Mouse (Mus musculus) heart, adult 2 months (tissue): ENCODE measurements around the gene Gm49395. TPM values are rescaled to one million over a fixed set of nuclear protein-coding genes. Genes with fewer than 3 reads are reported as not detected.

ENCODE experiments used
- DNase-seq, 2 experiments: peaks; one replicate each; pipeline ENCODE4 v3.0.0; 2021
- H3K27ac ChIP-seq: fragments of 200-600 bp; 2 replicates; pipeline ENCODE4 v1.8.1; 2022
- H3K27me3 ChIP-seq: fragments of 200-500 bp; 2 replicates; pipeline ENCODE4 v1.6.1; 2012; ENCODE audit warnings: mild to moderate bottlenecking, low read length, inconsistent platforms, mixed read lengths; ENCODE audit not compliant: control insufficient read depth, insufficient read depth
- H3K36me3 ChIP-seq: fragments of 200-500 bp; 2 replicates; pipeline ENCODE4 v1.6.1; 2012; ENCODE audit warnings: low read length, inconsistent platforms; ENCODE audit not compliant: control insufficient read depth, insufficient read depth
- H3K4me1 ChIP-seq: fragments of 200-500 bp; 2 replicates; pipeline ENCODE4 v1.6.1; 2011; ENCODE audit warnings: low read length; ENCODE audit not compliant: control insufficient read depth, insufficient read depth
- H3K4me3 ChIP-seq: fragments of 200-600 bp; 2 replicates; pipeline ENCODE4 v1.8.1; 2022
- H3K79me2 ChIP-seq: fragments of 200-500 bp; replicated peaks from 2 replicates; pipeline ENCODE4 v1.6.1; 2012; ENCODE audit warnings: mild to moderate bottlenecking, inconsistent platforms, low read length, moderate library complexity, mixed read lengths; ENCODE audit not compliant: control insufficient read depth, insufficient read depth
- H3K9ac ChIP-seq: fragments of 200-500 bp; 2 replicates; pipeline ENCODE4 v1.6.1; 2012; ENCODE audit warnings: low read depth, mild to moderate bottlenecking, control low read depth, inconsistent platforms, low read length, mixed read lengths
- CTCF ChIP-seq: fragments of 200-600 bp; IDR thresholded peaks from 2 replicates; pipeline ENCODE4 v1.8.1; 2022; ENCODE audit warnings: antibody characterized with exemption, mild to moderate bottlenecking, moderate library complexity
- EP300 ChIP-seq: fragments of 200-500 bp; IDR thresholded peaks from 2 replicates; pipeline ENCODE4 v1.6.1; 2011; ENCODE audit warnings: low read depth, low read length, control low read depth; ENCODE audit not compliant: insufficient read depth
- POLR2A ChIP-seq: fragments of 200-500 bp; IDR thresholded peaks from 2 replicates; pipeline ENCODE4 v1.6.1; 2011; ENCODE audit warnings: mild to moderate bottlenecking, low read depth, low read length, control low read depth; ENCODE audit not compliant: insufficient read depth
- WGBS: fragments of 180-500 bp; shearing (Covaris S2); methylation state at CpG from one replicate; pipeline ENCODE4 v1.1.7; 2018; 5-methylcytosine and 5-hydroxymethylcytosine counted together
- intact Hi-C: fragments of 180-260 bp; cut with DNase I; formaldehyde crosslinking; loops from one replicate; pipeline ENCODE4 v1.15.1; 2025
- polyA plus RNA-seq: library from polyadenylated mRNA; depleted of rRNA; stranded (reverse); fragments of >200 nt; gene quantifications from 2 replicates; pipeline ENCODE4 v1.2.3, GENCODE M21; 2012
- total RNA-seq, 2 experiments: library from RNA; stranded (reverse); gene quantifications; 2 replicates each; pipeline ENCODE4 v1.2.3; 2021

Gene Gm49395
- total and polyA plus RNA-seq, 3 experiments = 2.4 to 10.5 (median 7.8) TPM

DNA sequence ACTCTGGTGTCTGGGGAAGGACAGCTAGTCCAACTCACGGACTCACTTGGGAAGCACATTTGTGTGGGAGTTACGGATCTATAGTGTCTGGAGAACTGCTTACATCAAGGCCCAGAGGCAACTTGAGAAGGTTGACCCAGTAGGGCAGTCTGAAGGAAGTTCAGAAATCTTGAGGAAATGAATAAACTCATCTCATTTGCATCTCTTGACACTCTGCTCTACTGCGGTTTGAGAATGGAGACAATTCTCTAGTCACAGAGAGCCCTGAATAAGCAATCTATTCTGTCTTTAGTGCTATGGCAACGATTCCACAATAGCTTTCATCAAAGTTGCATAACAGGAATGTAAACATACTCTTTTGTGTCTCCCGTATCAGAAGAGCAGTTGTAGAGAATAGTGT is 4.8 kb downstream of the Gm49395 start:
- H3K27me3 ChIP-seq = no peaks in the 10 kb centered on the region
- intact Hi-C loops = loop anchor here (5.0 kb wide), 1 partner anchor 95 kb away; no protein-coding TSS in a partner anchor
- TF ChIP-seq CTCF = no peak
- no peak for TF ChIP-seq POLR2A
- TF ChIP-seq EP300 = no peak
- peak overlapping the region; percentile 15; the same call in 1 of the 2 replicates for H3K4me3 ChIP-seq
- DNase-seq = no peak
- peaks cover 4% of the 10 kb centered on the region; the same call in 1 of the 2 replicates for H3K79me2 ChIP-seq
- peaks cover 40% of the 10 kb centered on the region for H3K36me3 ChIP-seq
- H3K9ac ChIP-seq = no peak overlapping the region
- H3K27ac ChIP-seq = peak overlapping the region; percentile 26
- peaks cover 11% of the 10 kb centered on the region for H3K4me1 ChIP-seq
- 35% methylated on average over 5 of the region's 5 CpGs for WGBS

DNA sequence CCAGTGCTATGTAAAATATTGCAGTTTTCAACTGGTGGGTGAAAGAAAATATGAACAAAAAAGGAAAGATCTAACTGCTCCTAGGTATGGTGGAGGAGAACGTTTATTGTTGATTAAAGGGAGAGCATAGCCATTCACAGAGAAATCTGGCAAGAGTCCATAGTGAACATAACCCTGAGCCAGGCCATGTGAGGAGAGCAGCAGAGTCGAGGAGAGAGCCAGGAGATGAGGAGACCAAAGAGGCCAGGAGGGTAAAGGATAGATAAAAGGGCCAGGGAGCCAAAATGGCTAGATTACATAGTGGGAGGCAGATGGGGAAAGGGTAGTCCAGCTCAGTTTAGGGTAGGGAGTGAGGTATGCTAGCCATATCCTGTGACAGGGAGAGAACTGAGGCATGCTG is 5.5 kb downstream of the Gm49395 start:
- intact Hi-C loops = loop anchor here (5.0 kb wide), 1 partner anchor 94 kb away; no protein-coding TSS in a partner anchor
- WGBS = 4% methylated on average over 2 of the region's 2 CpGs
- Histone ChIP-seq H3K4me1 (peaks cover 14% of the 10 kb centered on the region), H3K27me3 (no peaks in the 10 kb centered on the region), H3K27ac (peak overlapping the region; percentile 26), H3K79me2 (peaks cover 4% of the 10 kb centered on the region; the same call in 1 of the 2 replicates), H3K36me3 (peaks cover 40% of the 10 kb centered on the region), H3K9ac (0 out of 2 replicates have a peak overlapping the region, but pooled peaks have one; percentile 15), H3K4me3 (no peak overlapping the region)
- TF ChIP-seq CTCF (no peak), EP300 (no peak), POLR2A (no peak)
- DNase-seq = no peak

DNA sequence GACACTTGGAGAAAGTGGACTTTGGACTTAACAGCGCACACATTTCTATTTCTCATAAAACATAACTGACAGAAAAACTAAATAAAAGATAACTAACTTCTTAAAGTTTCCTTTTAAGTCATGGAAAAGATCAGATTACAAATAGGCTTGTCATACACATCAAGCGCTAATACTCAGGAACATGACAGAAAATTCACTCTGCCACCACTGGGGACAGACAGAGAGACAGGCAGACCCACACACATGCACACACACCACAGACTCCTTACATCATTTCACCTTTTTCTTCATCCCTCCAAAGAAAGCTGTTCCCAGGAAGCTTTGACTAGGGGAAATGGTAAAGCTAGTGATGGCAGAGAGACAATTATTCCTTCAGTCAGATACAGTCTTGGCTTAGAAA is 6.3 kb downstream of the Gm49395 start:
- TF ChIP-seq EP300 = no peak
- TF ChIP-seq POLR2A = no peak
- TF ChIP-seq CTCF = peak; percentile 54
- intact Hi-C loops = loop anchor here (5.0 kb wide), 1 partner anchor 93 kb away; no protein-coding TSS in a partner anchor
- DNase-seq = no peak
- Histone ChIP-seq H3K79me2 (peaks cover 4% of the 10 kb centered on the region; the same call in 1 of the 2 replicates), H3K4me1 (peaks cover 14% of the 10 kb centered on the region), H3K36me3 (peaks cover 40% of the 10 kb centered on the region), H3K27me3 (no peaks in the 10 kb centered on the region), H3K9ac (no peak overlapping the region), H3K4me3 (no peak overlapping the region; the same call in 1 of the 2 replicates), H3K27ac (peak overlapping the region; percentile 26; the same call in 1 of the 2 replicates)
- WGBS = 90% methylated on average over 2 of the region's 2 CpGs

DNA sequence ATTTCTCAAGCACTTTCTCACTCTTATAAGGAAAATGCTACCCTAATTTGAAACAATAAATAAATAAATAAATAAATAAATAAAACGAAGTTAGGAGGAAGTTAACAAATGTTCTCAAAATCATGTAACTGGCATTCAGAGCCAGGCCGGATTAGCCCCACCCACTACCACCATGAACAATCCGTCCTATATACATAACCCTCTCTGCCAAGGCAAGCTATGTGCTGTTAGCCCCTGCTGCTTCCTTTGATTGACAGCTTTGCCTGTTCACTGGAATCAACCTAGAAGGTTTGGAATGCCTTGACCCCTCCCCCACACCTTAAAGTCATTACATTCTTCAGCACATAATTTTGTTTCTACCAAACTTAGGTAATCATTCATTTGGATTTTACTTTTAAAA is 10.2 kb downstream of the Gm49395 start:
- WGBS = 35% methylated on average over 3 of the region's 3 CpGs
- intact Hi-C loops = loop anchor here (5.0 kb wide), 1 partner anchor 74 kb away; no protein-coding TSS in a partner anchor

DNA sequence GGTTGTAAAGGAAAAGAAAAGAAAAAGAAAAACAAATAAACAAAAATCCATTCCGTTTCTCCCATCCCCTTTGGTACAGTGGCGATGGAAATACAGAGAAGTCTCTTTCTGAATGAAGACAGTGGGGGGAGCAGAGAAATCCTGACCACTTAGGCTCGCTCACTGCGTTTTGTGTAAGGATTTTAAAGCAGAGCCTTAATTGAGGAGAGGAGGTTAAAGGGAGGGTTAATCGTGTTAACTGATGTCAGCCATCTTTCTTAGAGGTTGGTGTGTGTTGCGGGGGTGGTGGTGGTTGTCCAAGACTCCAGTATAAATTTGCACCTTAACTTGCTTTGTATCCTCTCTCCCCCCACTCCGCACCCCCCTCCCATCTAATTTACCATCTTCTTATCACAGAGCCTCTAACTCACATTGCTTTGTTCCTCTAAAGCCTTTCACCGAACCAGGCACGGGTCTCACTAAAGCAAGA is 10.7 kb downstream of the Gm49395 start:
- intact Hi-C loops = loop anchor here (1.0 to 5.0 kb wide), 2 partner anchors 10 to 74 kb away; partner anchors contain the start of genes Gm49395 and Itga1
- Histone ChIP-seq H3K27me3 (no peaks in the 10 kb centered on the region), H3K9ac (peak overlapping the region; percentile 66), H3K79me2 (peaks cover 3% of the 10 kb centered on the region; the same call in 1 of the 2 replicates), H3K27ac (peak overlapping the region; percentile 93), H3K4me3 (peak overlapping the region; percentile 82), H3K36me3 (peaks cover 37% of the 10 kb centered on the region), H3K4me1 (peaks cover 13% of the 10 kb centered on the region)
- DNase-seq = no peak
- no peak for TF ChIP-seq POLR2A
- no peak for TF ChIP-seq CTCF
- no peak for TF ChIP-seq EP300
- WGBS = 23% methylated on average over 9 of the region's 9 CpGs

More for the DNA sequence above, 10.2 kb downstream of the Gm49395 start:
- DNase-seq = no peak
- peak overlapping the region; percentile 93 for H3K27ac ChIP-seq
- no peak overlapping the region for H3K4me3 ChIP-seq
- peaks cover 3% of the 10 kb centered on the region; the same call in 1 of the 2 replicates for H3K79me2 ChIP-seq
- TF ChIP-seq CTCF (no peak), POLR2A (no peak), EP300 (no peak)
- peaks cover 13% of the 10 kb centered on the region for H3K4me1 ChIP-seq
- H3K36me3 ChIP-seq = peaks cover 36% of the 10 kb centered on the region
- H3K9ac ChIP-seq = no peak overlapping the region
- H3K27me3 ChIP-seq = no peaks in the 10 kb centered on the region
